Mouse (Mus musculus) intestine, embryonic 16.5 days (tissue): ENCODE results near the gene Zfp961. TPM values are rescaled to one million over a fixed set of nuclear protein-coding genes. Genes with fewer than 3 reads are reported as not detected.

ENCODE experiments used
- ATAC-seq: fragments of 200-750 bp; cut with Nextera tagmentation; 2 replicates; pipeline ENCODE4 v1.8.0; 2017; ENCODE audit warnings: moderate TSS enrichment, moderate library complexity
- H3K27ac ChIP-seq: fragments of 300-500 bp; sonication (generic); 2 replicates; pipeline ENCODE4 v1.5.1; 2014; ENCODE audit warnings: mild to moderate bottlenecking, low read length
- H3K27me3 ChIP-seq: fragments of 300-500 bp; sonication (generic); replicated peaks from 2 replicates; pipeline ENCODE4 v1.6.1; 2014; ENCODE audit warnings: low read length, control low read depth, mixed read lengths; ENCODE audit not compliant: control insufficient read depth, insufficient read depth
- H3K36me3 ChIP-seq: fragments of 300-500 bp; sonication (generic); 2 replicates; pipeline ENCODE4 v1.6.1; 2014; ENCODE audit warnings: low read length, control low read depth; ENCODE audit not compliant: control insufficient read depth, insufficient read depth
- H3K4me1 ChIP-seq: fragments of 300-500 bp; sonication (generic); 2 replicates; pipeline ENCODE4 v1.6.1; 2014; ENCODE audit warnings: low read length, control low read depth, mixed read lengths; ENCODE audit not compliant: control insufficient read depth, insufficient read depth
- H3K4me2 ChIP-seq: fragments of 300-500 bp; sonication (generic); 2 replicates; pipeline ENCODE4 v1.6.1; 2014; ENCODE audit warnings: low read depth, low read length, control low read depth
- H3K4me3 ChIP-seq: fragments of 300-500 bp; sonication (generic); 2 replicates; pipeline ENCODE4 v1.5.1; 2014; ENCODE audit warnings: mild to moderate bottlenecking, low read length
- H3K9ac ChIP-seq: fragments of 300-500 bp; sonication (generic); 2 replicates; pipeline ENCODE4 v1.6.1; 2014; ENCODE audit warnings: low read depth, low read length
- H3K9me3 ChIP-seq: fragments of 300-500 bp; sonication (generic); 2 replicates; pipeline ENCODE4 v1.6.1; 2016; ENCODE audit warnings: low read length, control low read depth; ENCODE audit not compliant: control insufficient read depth
- WGBS: fragments of 180-500 bp; shearing (Covaris S2); extraction: QIAGEN DNeasy Blood & Tissue Kit; methylation state at CpG from one replicate; pipeline ENCODE4 v1.1.7; 2014; 5-methylcytosine and 5-hydroxymethylcytosine counted together
- polyA plus RNA-seq: library from polyadenylated mRNA; unstranded; fragments of >200 nt; fragmentation: Nextera tagmentation; extraction: Ambion mirVana; gene quantifications from 2 replicates; pipeline ENCODE4 v1.2.1, GENCODE M21; 2015

Gene Zfp961
- polyA plus RNA-seq, 1 experiment from 2014 or later = 24.9 TPM

- Histone ChIP-seq H3K9me3 (no peaks in the 10 kb centered on the region), H3K9ac (no peak overlapping the region), H3K4me3 (no peak overlapping the region), H3K4me1 (no peaks in the 10 kb centered on the region), H3K27me3 (no peaks in the 10 kb centered on the region), H3K27ac (no peak overlapping the region), H3K4me2 (no peak overlapping the region), H3K36me3 (no peaks in the 10 kb centered on the region)
- no peak for ATAC-seq
- WGBS = 81% methylated on average over 3 of the region's 3 CpGs
Measured at GRCm38 (mm10) chr8:71974211-71974610, 23.4 kb downstream of the Zfp961 start.

DNA sequence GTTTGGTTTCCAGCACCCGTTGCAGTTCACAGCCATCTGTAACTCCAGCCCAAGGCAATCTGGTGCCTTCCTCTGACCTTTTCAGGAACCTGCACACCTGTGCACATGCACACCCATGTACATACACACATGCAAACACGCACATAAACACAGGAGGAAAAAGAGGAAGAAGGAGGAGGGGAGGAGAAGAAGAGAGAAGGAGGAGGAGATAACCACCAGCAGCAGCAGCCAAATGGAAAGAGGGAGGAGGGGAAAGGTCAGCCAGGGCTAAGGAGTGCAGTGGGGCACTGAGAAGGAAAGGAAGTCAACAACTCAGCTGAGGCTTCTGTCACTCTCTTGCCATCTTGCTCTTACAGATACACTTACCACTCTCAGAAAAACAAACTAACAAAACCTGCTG, 30.2 kb downstream of the Zfp961 start:
- no peak for ATAC-seq
- Histone ChIP-seq H3K4me2 (no peak overlapping the region), H3K27me3 (no peaks in the 10 kb centered on the region), H3K27ac (no peak overlapping the region), H3K4me3 (no peak overlapping the region), H3K4me1 (no peaks in the 10 kb centered on the region), H3K36me3 (no peaks in the 10 kb centered on the region), H3K9me3 (no peaks in the 10 kb centered on the region), H3K9ac (no peak overlapping the region)
- WGBS = 57% methylated on average over 2 of the region's 2 CpGs

GRCm38 (mm10) chr8:71981456-71981855, 30.6 kb downstream of the Zfp961 start:
- 62% methylated on average over 4 of the region's 4 CpGs for WGBS
- Histone ChIP-seq H3K4me1 (no peaks in the 10 kb centered on the region), H3K9me3 (no peaks in the 10 kb centered on the region), H3K27me3 (no peaks in the 10 kb centered on the region), H3K4me3 (no peak overlapping the region), H3K4me2 (no peak overlapping the region), H3K36me3 (no peaks in the 10 kb centered on the region), H3K27ac (no peak overlapping the region), H3K9ac (no peak overlapping the region)
- no peak for ATAC-seq

- no peak overlapping the region for H3K4me3 ChIP-seq
- no peak for ATAC-seq
- no peak overlapping the region for H3K27ac ChIP-seq
- no peak overlapping the region for H3K4me2 ChIP-seq
- 64% methylated on average over 4 of the region's 4 CpGs for WGBS
- no peak overlapping the region for H3K9ac ChIP-seq
- H3K36me3 ChIP-seq = no peaks in the 10 kb centered on the region
- no peaks in the 10 kb centered on the region for H3K27me3 ChIP-seq
- no peaks in the 10 kb centered on the region for H3K9me3 ChIP-seq
- no peaks in the 10 kb centered on the region for H3K4me1 ChIP-seq
Measured at GRCm38 (mm10) chr8:71984601-71985000, 33.8 kb downstream of the Zfp961 start.

GRCm38 (mm10) chr8:71988110-71988866, 37.5 kb downstream of the Zfp961 start:
- Histone ChIP-seq H3K9me3 (no peaks in the 10 kb centered on the region), H3K4me3 (peak overlapping the region; percentile 48), H3K27me3 (no peaks in the 10 kb centered on the region), H3K4me1 (no peaks in the 10 kb centered on the region), H3K9ac (peak overlapping the region; percentile 70), H3K36me3 (no peaks in the 10 kb centered on the region), H3K27ac (no peak overlapping the region), H3K4me2 (peak overlapping the region; percentile 51)
- 17% methylated on average over 24 of the region's 24 CpGs for WGBS
- ATAC-seq = peak; percentile 87

DNA sequence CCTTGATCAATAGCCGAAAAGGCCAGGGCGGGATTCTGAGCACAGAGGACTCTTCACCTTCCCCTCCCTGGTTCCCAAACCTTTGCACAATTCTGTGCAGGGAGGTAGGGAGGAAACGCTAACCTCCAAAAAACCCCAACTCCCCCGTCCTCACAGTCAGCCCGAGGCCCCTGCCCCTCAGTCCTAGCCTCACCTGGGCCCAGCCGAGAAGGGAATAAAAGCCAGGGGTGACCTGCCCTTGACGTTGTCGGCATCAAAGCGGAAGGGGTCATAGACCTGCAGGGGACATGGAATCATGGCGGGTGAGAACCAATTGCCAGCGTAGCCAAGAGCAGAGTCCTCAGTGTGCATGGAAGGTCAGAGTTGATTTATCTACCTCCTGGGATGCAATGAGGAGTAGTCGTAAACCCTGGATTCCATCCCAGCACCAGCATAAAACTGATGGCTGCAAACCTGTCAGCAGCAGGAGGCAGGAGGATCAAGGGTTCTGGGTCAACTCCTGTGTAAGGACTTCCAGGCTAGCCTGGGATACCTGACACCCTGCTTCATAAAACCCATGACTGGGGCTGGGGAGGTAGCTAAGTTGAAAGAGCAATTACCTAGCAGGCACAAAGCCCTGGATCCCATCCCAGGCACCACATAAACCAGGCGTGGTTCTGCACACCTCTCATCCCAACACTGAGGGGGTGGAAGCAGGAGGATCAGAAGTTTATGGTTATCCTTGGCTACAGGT, 38.2 kb downstream of the Zfp961 start:
- Histone ChIP-seq H3K4me3 (peak overlapping the region; percentile 48), H3K36me3 (no peaks in the 10 kb centered on the region), H3K9ac (peak overlapping the region; percentile 70), H3K27ac (no peak overlapping the region), H3K4me2 (peak overlapping the region; percentile 51), H3K27me3 (no peaks in the 10 kb centered on the region), H3K9me3 (no peaks in the 10 kb centered on the region), H3K4me1 (no peaks in the 10 kb centered on the region)
- 52% methylated on average over 13 of the region's 13 CpGs for WGBS
- ATAC-seq = peak; percentile 18; the same call in 1 of the 2 replicates

DNA sequence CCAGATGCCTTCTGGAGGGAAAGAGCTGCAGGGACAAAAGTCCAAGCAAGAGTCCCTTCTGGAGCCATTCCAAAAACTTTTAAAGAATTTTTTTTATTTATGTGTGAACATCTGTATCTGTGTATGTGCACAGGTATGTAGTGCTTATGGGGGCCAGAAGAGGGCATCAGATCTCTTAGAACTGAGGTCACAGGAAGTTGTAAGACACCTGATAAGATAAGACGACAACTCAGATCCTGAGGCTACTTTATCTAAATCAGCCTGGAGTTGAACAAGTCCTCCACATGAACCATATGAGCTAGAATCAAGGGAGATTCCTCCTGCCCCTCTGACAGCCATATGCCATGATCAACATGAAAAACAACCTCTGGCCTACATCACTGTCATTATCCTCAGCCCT, 48.6 kb downstream of the Zfp961 start:
- H3K4me2 ChIP-seq = no peak overlapping the region
- 56% methylated on average over 1 of the region's 1 CpGs for WGBS

GRCm38 (mm10) chr8:72000223-72000622, 49.4 kb downstream of the Zfp961 start:
- 59% methylated on average over 3 of the region's 3 CpGs for WGBS
- H3K9ac ChIP-seq = no peak overlapping the region
- no peak overlapping the region for H3K4me3 ChIP-seq
- H3K36me3 ChIP-seq = no peaks in the 10 kb centered on the region
- ATAC-seq = no peak
- no peaks in the 10 kb centered on the region for H3K9me3 ChIP-seq
- H3K4me1 ChIP-seq = no peaks in the 10 kb centered on the region
- no peaks in the 10 kb centered on the region for H3K27me3 ChIP-seq
- H3K27ac ChIP-seq = no peak overlapping the region
- H3K4me2 ChIP-seq = no peak overlapping the region

More for the DNA sequence above, 48.6 kb downstream of the Zfp961 start:
- no peaks in the 10 kb centered on the region for H3K36me3 ChIP-seq
- no peaks in the 10 kb centered on the region for H3K27me3 ChIP-seq
- H3K9me3 ChIP-seq = no peaks in the 10 kb centered on the region
- no peak overlapping the region for H3K4me3 ChIP-seq
- H3K4me1 ChIP-seq = no peaks in the 10 kb centered on the region
- no peak overlapping the region for H3K27ac ChIP-seq
- no peak for ATAC-seq
- H3K9ac ChIP-seq = no peak overlapping the region

- ATAC-seq = no peak
- no peak overlapping the region for H3K27ac ChIP-seq
- no peak overlapping the region for H3K4me3 ChIP-seq
- no peak overlapping the region for H3K9ac ChIP-seq
- no peaks in the 10 kb centered on the region for H3K27me3 ChIP-seq
- H3K36me3 ChIP-seq = no peaks in the 10 kb centered on the region
- no peaks in the 10 kb centered on the region for H3K9me3 ChIP-seq
- H3K4me2 ChIP-seq = no peak overlapping the region
- H3K4me1 ChIP-seq = no peaks in the 10 kb centered on the region
Measured at GRCm38 (mm10) chr8:72002942-72003341, 52.1 kb downstream of the Zfp961 start.
